Mouse (Mus musculus): ENCODE results near the gene Sgpp1.

DNA sequence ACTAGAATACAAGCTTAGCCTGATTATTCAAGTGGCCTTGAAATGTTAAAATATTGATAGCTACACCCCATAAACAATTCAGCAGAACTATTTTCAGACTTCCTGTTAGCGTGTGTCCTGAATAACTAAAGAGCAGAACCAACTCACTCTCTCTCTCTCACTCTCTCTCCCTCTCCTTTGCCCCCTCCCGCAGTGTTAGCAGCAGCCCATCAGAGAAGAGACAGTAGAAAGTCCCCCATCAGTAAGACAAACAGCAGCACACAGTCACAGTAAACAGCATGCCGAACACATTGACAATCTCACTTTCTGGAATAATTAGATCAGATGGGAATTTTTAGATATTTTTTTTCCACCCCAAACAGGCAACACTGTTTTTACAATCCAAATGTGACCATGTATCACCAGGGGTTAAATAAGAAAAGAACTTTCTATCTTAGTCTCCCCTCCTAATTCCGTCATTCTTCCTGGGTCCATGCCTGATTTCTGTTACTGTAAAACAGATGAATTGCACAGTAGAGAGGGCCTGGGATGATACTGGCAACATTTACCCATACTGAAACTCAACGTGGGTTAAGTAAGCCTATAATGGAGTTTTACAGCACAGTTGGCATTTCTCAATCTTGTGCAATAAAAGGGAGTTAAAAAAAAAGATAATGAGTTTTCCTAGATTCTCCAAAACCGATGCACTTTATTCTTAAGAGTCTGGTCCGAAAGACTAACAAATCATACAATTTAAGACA lies 2.0 kb downstream of the Sgpp1 start:
- TF ChIP-seq POLR2A (IDR thresholded peaks at IDR 0.05; ENCODE audit: control insufficient read depth, extremely low read depth, insufficient read depth, low read length, poor library complexity) (no peak), CTCF (IDR thresholded peaks at IDR 0.05; ENCODE audit: borderline replicate concordance, control insufficient read depth, extremely low read depth, insufficient read depth, low read length, poor library complexity) (no peak)
